Comparison of ENCODE assay signal across 8 mouse cellular contexts in genomic region chr10:79802331-79802971, GRCm38 (mm10). TPM values are rescaled to one million over a fixed set of nuclear protein-coding genes. Genes with fewer than 3 reads are reported as not detected.
DNase-seq lines count a peak whose midpoint lies in the region; ATAC-seq and TF ChIP-seq lines count a peak whose summit lies in the region.

No protein-coding gene starts in this region.

- H3K4me2 ChIP-seq in hindbrain, embryonic 16.5 days (ENCODE audit: low read length): no peak overlapping the region
- peak overlapping the region; percentile 49 for H3K4me2 ChIP-seq in liver, embryonic 11.5 days

- no peak overlapping the region for H3K9ac ChIP-seq in hindbrain, embryonic 16.5 days (ENCODE audit: low read depth, low read length)
- 0 out of 2 replicates have a peak overlapping the region, but pooled peaks have one; percentile 31 for H3K9ac ChIP-seq in liver, embryonic 11.5 days (ENCODE audit: low read depth, low read length)

- H3K4me3 ChIP-seq in cerebellum, adult 2 months (replicated peaks; ENCODE audit: insufficient read depth, low read depth, low read length): no peak overlapping the region
- H3K4me3 ChIP-seq in hindbrain, embryonic 16.5 days (ENCODE audit: low read length): no peak overlapping the region
- peak overlapping the region; percentile 25; the same call in 1 of the 2 replicates for H3K4me3 ChIP-seq in liver, embryonic 11.5 days (ENCODE audit: low read depth, low read length)

- intact Hi-C loops in gastrocnemius, postnatal 14 days (cut with DNase I; ENCODE audit: low total_unique reads): no loop called here

- H3K27me3 ChIP-seq in cerebellum, adult 2 months (ENCODE audit: control insufficient read depth, insufficient read depth, low read length): no peaks in the 10 kb centered on the region
- no peaks in the 10 kb centered on the region for H3K27me3 ChIP-seq in hindbrain, embryonic 16.5 days (replicated peaks; ENCODE audit: control insufficient read depth, insufficient read depth, low read length)
- H3K27me3 ChIP-seq in liver, embryonic 11.5 days (replicated peaks; ENCODE audit: control insufficient read depth, insufficient read depth, low read length): no peaks in the 10 kb centered on the region

- H3K36me3 ChIP-seq in hindbrain, embryonic 16.5 days (ENCODE audit: control insufficient read depth, insufficient read depth, low read length): no peaks in the 10 kb centered on the region
- H3K36me3 ChIP-seq in liver, embryonic 11.5 days (ENCODE audit: control insufficient read depth, insufficient read depth, low read length): no peaks in the 10 kb centered on the region

- DNase-seq in cerebellum, adult 2 months: peak; percentile 47 to 52
- peak; percentile 88 for DNase-seq in adrenal gland, postnatal 10 days
- peak; percentile 69 for DNase-seq in gastrocnemius, postnatal 14 days
- DNase-seq in liver, embryonic 11.5 days (ENCODE audit: low spot score): no peak
- DNase-seq in monocyte, adult 2 months (ENCODE audit: low read depth in 1 of 2, low spot score in 2 of 2): peak; percentile 29 to 36
- DNase-seq in embryo, embryonic 11 days: no peak

- no peak for TF ChIP-seq CTCF in cerebellum, adult 2 months (IDR thresholded peaks at IDR 0.05; ENCODE audit: borderline replicate concordance, insufficient read depth, low read depth, low read length)

- 21% methylated on average over 11 of the region's 11 CpGs for WGBS in cerebellum, adult 2 months
- WGBS in hindbrain, embryonic 16.5 days: 33% methylated on average over 9 of the region's 11 CpGs
- WGBS in liver, embryonic 11.5 days: 40% methylated on average over 11 of the region's 11 CpGs

- no peaks in the 10 kb centered on the region for H3K9me3 ChIP-seq in hindbrain, embryonic 16.5 days (ENCODE audit: control insufficient read depth, low read length)
- H3K9me3 ChIP-seq in liver, embryonic 11.5 days (ENCODE audit: control insufficient read depth, low read length): no peaks in the 10 kb centered on the region

- TF ChIP-seq POLR2A in cerebellum, adult 2 months (IDR thresholded peaks at IDR 0.05; ENCODE audit: borderline replicate concordance, insufficient read depth, low read length): no peak

- ATAC-seq in cerebellum, adult (ENCODE audit: insufficient number of reproducible peaks, low FRiP score, low TSS enrichment): no peak
- no peak for ATAC-seq in hindbrain, embryonic 16.5 days
- ATAC-seq in liver, embryonic 11.5 days (replicated peaks; ENCODE audit: low FRiP score): peak; percentile 46

- peak overlapping the region; percentile 49 for H3K27ac ChIP-seq in cerebellum, adult 2 months (ENCODE audit: insufficient read depth, low read length)
- peak overlapping the region; percentile 79 for H3K27ac ChIP-seq in hindbrain, embryonic 16.5 days (ENCODE audit: low read depth, low read length)
- H3K27ac ChIP-seq in liver, embryonic 11.5 days (ENCODE audit: low read depth, low read length): peak overlapping the region; percentile 76

- H3K4me1 ChIP-seq in cerebellum, adult 2 months (ENCODE audit: control insufficient read depth, insufficient read depth, low read length): peaks cover 58% of the 10 kb centered on the region
- peaks cover 39% of the 10 kb centered on the region for H3K4me1 ChIP-seq in hindbrain, embryonic 16.5 days (ENCODE audit: control insufficient read depth, insufficient read depth, low read depth, low read length)
- H3K4me1 ChIP-seq in liver, embryonic 11.5 days (replicated peaks; ENCODE audit: control insufficient read depth, insufficient read depth, low read length): peaks cover 51% of the 10 kb centered on the region

RNA-seq across cellular contexts. Expression of gene Palm, which starts 9.1 kb away (rescaled TPM):
- polyA plus RNA-seq in cerebellum, adult 2 months (2012; rRNA removed): 140 and 143 TPM in 2 replicates
- total RNA-seq in adrenal gland, postnatal 10 days (2021): 10 to 100 TPM; 69.6 to 80.2 TPM
- 10 to 100 TPM; 25.7 to 33.5 TPM for total RNA-seq in gastrocnemius, postnatal 14 days (2021)
- polyA plus RNA-seq in hindbrain, embryonic 16.5 days (2015; fragmentation: Nextera tagmentation; extraction: Ambion mirVana): 297 and 309 TPM in 2 replicates
- 27.6 and 28.6 TPM in 2 replicates for polyA plus RNA-seq in liver, embryonic 11.5 days (2014; fragmentation: Nextera tagmentation; extraction: Ambion mirVana)

RNA-seq across cellular contexts. Expression of gene Prss57, which starts 11.7 kb away (rescaled TPM):
- 0.16 and 0.19 TPM in 2 replicates for polyA plus RNA-seq in cerebellum, adult 2 months (2012; rRNA removed)
- under 1 TPM; 0.09 to 0.21 TPM for total RNA-seq in adrenal gland, postnatal 10 days (2021)
- total RNA-seq in gastrocnemius, postnatal 14 days (2021): not detected
- 0.31 TPM in 1 of 2 replicates, not detected in the other for polyA plus RNA-seq in hindbrain, embryonic 16.5 days (2015; fragmentation: Nextera tagmentation; extraction: Ambion mirVana)
- 1.5 and 1.7 TPM in 2 replicates for polyA plus RNA-seq in liver, embryonic 11.5 days (2014; fragmentation: Nextera tagmentation; extraction: Ambion mirVana)

RNA-seq across cellular contexts. Expression of gene Misp, which starts 18.3 kb away (rescaled TPM):
- 0.29 and 0.41 TPM in 2 replicates for polyA plus RNA-seq in cerebellum, adult 2 months (2012; rRNA removed)
- under 1 TPM in 1 of 2 experiments, not detected in 1; 0.27 TPM for total RNA-seq in adrenal gland, postnatal 10 days (2021)
- under 1 TPM in 1 of 2 experiments, not detected in 1; 0.35 TPM for total RNA-seq in gastrocnemius, postnatal 14 days (2021)
- 0.46 and 0.59 TPM in 2 replicates for polyA plus RNA-seq in hindbrain, embryonic 16.5 days (2015; fragmentation: Nextera tagmentation; extraction: Ambion mirVana)
- 0.69 and 1.5 TPM in 2 replicates for polyA plus RNA-seq in liver, embryonic 11.5 days (2014; fragmentation: Nextera tagmentation; extraction: Ambion mirVana)

RNA-seq across cellular contexts. Expression of gene Fstl3, which starts 25.4 kb away (rescaled TPM):
- polyA plus RNA-seq in cerebellum, adult 2 months (2012; rRNA removed): 2.2 and 2.5 TPM in 2 replicates
- 1 to 10 TPM; 5.5 to 5.7 TPM for total RNA-seq in adrenal gland, postnatal 10 days (2021)
- total RNA-seq in gastrocnemius, postnatal 14 days (2021): 1 to 10 TPM; 1.3 to 2.2 TPM
- polyA plus RNA-seq in hindbrain, embryonic 16.5 days (2015; fragmentation: Nextera tagmentation; extraction: Ambion mirVana): 2.6 and 3.0 TPM in 2 replicates
- 1.8 and 2.6 TPM in 2 replicates for polyA plus RNA-seq in liver, embryonic 11.5 days (2014; fragmentation: Nextera tagmentation; extraction: Ambion mirVana)

RNA-seq across cellular contexts. Expression of gene Rnf126, which starts 35.7 kb away (rescaled TPM):
- 126 and 127 TPM in 2 replicates for polyA plus RNA-seq in cerebellum, adult 2 months (2012; rRNA removed)
- 10 to 100 TPM; 50.8 to 55.1 TPM for total RNA-seq in adrenal gland, postnatal 10 days (2021)
- 10 to 100 TPM; 25.9 to 30.6 TPM for total RNA-seq in gastrocnemius, postnatal 14 days (2021)
- polyA plus RNA-seq in hindbrain, embryonic 16.5 days (2015; fragmentation: Nextera tagmentation; extraction: Ambion mirVana): 74.2 and 101 TPM in 2 replicates
- polyA plus RNA-seq in liver, embryonic 11.5 days (2014; fragmentation: Nextera tagmentation; extraction: Ambion mirVana): 105 and 119 TPM in 2 replicates

Comparison
In these comparisons a context has a peak if more than half of its experiments do, and no peak if none do; other contexts are left out.
1. DNase-seq: peak in cerebellum, adult 2 months (2 of 2), adrenal gland, postnatal 10 days (single experiment), gastrocnemius, postnatal 14 days (single experiment) and monocyte, adult 2 months (2 of 2); none in liver, embryonic 11.5 days (single experiment) and embryo, embryonic 11 days (single experiment).
2. Peak in every context shown above with its lines, with median percentiles within 50 percentile points of each other: H3K27ac ChIP-seq.